Mouse (Mus musculus): Measurements from ENCODE around the gene Zbtb16. TPM values are rescaled to one million over a fixed set of nuclear protein-coding genes. Genes with fewer than 3 reads are reported as not detected.

Gene Zbtb16
- polyA plus RNA-seq, 1 experiment from 2014 or later: 3.0 TPM

DNA sequence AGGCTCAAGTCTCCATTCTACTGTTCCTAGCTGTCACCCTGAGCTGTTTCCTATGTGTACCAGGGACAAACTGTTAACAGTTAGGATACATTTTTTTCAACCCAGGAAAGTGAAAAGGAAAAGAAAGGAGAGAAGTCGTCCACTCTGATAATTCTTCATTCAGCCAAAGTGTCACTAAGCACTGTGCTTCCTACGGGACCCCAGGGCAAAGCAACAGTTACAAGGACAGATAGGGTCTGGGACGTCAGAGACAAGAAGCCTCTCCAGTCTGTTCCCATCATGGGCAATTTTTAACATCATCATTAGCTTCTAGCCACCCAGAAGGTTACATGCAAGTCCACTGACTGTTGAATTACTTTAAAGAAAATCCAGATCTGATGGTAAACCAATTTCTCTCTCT, 111.3 kb downstream of the Zbtb16 start:
- DNase-seq (ENCODE audit: low spot score): no peak
- no peak overlapping the region for H3K9ac ChIP-seq (replicated peaks; ENCODE audit: low read length)
- no peaks in the 10 kb centered on the region for H3K36me3 ChIP-seq (replicated peaks; ENCODE audit: control insufficient read depth, insufficient read depth, low read depth, low read length)
- peaks cover 13% of the 10 kb centered on the region for H3K4me1 ChIP-seq (ENCODE audit: control insufficient read depth, insufficient read depth, low read length)
- ATAC-seq (replicated peaks; ENCODE audit: insufficient number of reproducible peaks, low FRiP score, low TSS enrichment, low read depth): no peak
- WGBS: 54% methylated on average over 3 of the region's 3 CpGs
- H3K27me3 ChIP-seq (ENCODE audit: control insufficient read depth, insufficient read depth, low read length): no peaks in the 10 kb centered on the region
- no peaks in the 10 kb centered on the region for H3K9me3 ChIP-seq (replicated peaks; ENCODE audit: control insufficient read depth, low read length)
- H3K4me3 ChIP-seq (ENCODE audit: low read depth, low read length): no peak overlapping the region
- no peak overlapping the region for H3K27ac ChIP-seq (replicated peaks; ENCODE audit: low read depth, low read length)
- no peak overlapping the region for H3K4me2 ChIP-seq (ENCODE audit: low read depth, low read length)

DNA sequence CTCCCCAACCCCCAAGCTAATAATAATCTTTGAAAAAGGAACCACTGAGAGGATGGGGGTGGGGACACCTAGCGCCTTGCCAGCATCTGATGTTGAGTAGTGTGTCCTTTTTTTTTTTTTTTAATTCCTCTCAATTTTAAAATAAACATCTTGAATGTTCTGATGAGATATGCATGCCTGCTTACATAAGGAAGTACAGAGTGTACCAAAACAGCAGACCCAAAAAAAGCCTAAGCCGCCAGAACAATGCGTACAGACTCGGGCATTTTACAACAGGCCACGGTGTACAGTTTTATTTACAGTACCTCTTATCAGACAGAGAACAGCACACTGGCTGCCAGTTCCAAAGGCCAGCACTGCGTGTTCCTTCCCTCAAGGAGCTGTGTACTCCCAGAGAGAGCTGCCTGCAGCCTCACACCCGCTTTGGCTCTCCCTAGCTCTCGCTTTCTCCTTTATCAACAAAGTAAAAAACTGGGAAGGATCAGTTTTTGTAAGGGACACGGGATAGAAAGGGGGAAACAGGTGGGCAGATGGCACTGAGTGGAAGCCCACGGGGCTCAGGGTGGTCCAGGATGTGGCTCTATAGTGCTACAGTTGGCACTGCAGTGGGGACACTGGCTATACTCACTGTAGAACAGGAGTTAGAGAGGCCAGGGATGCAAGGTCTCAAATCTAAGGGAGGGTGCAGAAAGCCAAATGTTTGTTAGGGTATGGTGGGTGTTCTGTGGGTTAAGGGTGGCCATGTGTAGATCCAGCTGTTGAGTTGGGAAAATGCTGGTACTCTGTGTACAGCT, 112.3 kb downstream of the Zbtb16 start:
- Histone ChIP-seq H3K36me3 (replicated peaks; ENCODE audit: control insufficient read depth, insufficient read depth, low read depth, low read length) (no peaks in the 10 kb centered on the region), H3K27me3 (ENCODE audit: control insufficient read depth, insufficient read depth, low read length) (no peaks in the 10 kb centered on the region), H3K9me3 (replicated peaks; ENCODE audit: control insufficient read depth, low read length) (no peaks in the 10 kb centered on the region), H3K4me2 (ENCODE audit: low read depth, low read length) (no peak overlapping the region), H3K27ac (replicated peaks; ENCODE audit: low read depth, low read length) (no peak overlapping the region), H3K4me1 (ENCODE audit: control insufficient read depth, insufficient read depth, low read length) (peaks cover 10% of the 10 kb centered on the region), H3K9ac (replicated peaks; ENCODE audit: low read length) (no peak overlapping the region), H3K4me3 (ENCODE audit: low read depth, low read length) (no peak overlapping the region)
- 65% methylated on average over 10 of the region's 10 CpGs for WGBS
- DNase-seq (ENCODE audit: low spot score): no peak
- no peak for ATAC-seq (replicated peaks; ENCODE audit: insufficient number of reproducible peaks, low FRiP score, low TSS enrichment, low read depth)

DNA sequence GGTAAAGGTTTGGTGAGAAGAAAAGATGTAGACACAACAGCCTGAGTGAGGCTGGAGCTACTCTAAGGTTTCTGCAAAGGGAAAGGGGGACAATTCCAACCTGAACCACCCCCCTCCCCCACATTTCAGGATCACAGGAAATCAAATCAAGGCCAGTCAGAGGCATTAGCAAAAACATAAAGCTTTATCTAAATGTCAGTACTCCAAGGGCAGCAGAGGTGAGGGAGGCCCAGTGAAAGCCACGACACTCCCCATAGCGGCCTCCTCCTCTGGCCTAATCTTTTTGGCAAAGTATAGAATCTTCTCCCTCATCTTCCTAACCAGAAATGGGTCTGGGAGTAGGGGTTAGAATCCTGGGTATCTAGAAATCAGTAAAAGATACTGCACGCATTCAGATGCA, 113.0 kb downstream of the Zbtb16 start:
- H3K4me1 ChIP-seq (ENCODE audit: control insufficient read depth, insufficient read depth, low read length): peaks cover 7% of the 10 kb centered on the region
- H3K9ac ChIP-seq (replicated peaks; ENCODE audit: low read length): no peak overlapping the region
- no peak overlapping the region for H3K27ac ChIP-seq (replicated peaks; ENCODE audit: low read depth, low read length)
- H3K4me3 ChIP-seq (ENCODE audit: low read depth, low read length): no peak overlapping the region
- DNase-seq (ENCODE audit: low spot score) (no peak), ATAC-seq (replicated peaks; ENCODE audit: insufficient number of reproducible peaks, low FRiP score, low TSS enrichment, low read depth) (no peak)
- 49% methylated on average over 3 of the region's 3 CpGs for WGBS
- H3K27me3 ChIP-seq (ENCODE audit: control insufficient read depth, insufficient read depth, low read length): no peaks in the 10 kb centered on the region
- H3K36me3 ChIP-seq (replicated peaks; ENCODE audit: control insufficient read depth, insufficient read depth, low read depth, low read length): no peaks in the 10 kb centered on the region
- H3K4me2 ChIP-seq (ENCODE audit: low read depth, low read length): no peak overlapping the region
- H3K9me3 ChIP-seq (replicated peaks; ENCODE audit: control insufficient read depth, low read length): no peaks in the 10 kb centered on the region

DNA sequence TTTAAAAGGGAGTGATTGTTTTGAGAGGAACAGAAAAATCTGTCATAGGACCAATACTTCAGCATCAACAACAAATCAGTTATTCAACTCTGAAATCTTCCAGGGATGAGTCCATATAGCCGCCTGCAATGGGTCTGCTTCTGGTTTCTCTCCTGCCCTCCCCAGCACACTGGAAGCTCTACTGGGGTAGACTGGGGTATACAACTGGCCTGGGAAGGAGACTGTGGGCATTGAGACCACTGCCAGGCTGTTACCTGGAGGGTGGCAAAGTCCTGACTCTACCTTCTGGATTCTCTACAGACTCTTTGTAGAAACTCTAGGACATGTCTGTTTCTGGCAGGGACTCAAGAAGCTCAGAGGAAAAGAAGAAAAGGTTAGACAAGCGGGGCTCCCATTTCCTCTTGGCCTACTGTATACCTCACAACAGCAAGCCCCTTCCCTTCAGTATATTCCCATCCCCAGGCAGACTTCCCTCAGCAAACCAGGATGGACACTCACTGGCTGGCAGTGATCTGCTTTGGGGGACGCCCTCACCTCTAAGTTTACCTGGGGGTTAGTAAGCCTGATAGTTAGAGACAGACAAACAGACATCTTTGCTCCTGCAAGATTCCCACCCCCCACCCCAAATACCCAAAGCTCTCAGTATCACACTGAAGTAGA, 113.6 kb downstream of the Zbtb16 start:
- Histone ChIP-seq H3K36me3 (replicated peaks; ENCODE audit: control insufficient read depth, insufficient read depth, low read depth, low read length) (no peaks in the 10 kb centered on the region), H3K4me1 (ENCODE audit: control insufficient read depth, insufficient read depth, low read length) (peaks cover 6% of the 10 kb centered on the region), H3K27ac (replicated peaks; ENCODE audit: low read depth, low read length) (no peak overlapping the region), H3K27me3 (ENCODE audit: control insufficient read depth, insufficient read depth, low read length) (no peaks in the 10 kb centered on the region), H3K4me3 (ENCODE audit: low read depth, low read length) (no peak overlapping the region), H3K9ac (replicated peaks; ENCODE audit: low read length) (no peak overlapping the region; the same call in 1 of the 2 replicates), H3K4me2 (ENCODE audit: low read depth, low read length) (no peak overlapping the region), H3K9me3 (replicated peaks; ENCODE audit: control insufficient read depth, low read length) (no peaks in the 10 kb centered on the region)
- ATAC-seq (replicated peaks; ENCODE audit: insufficient number of reproducible peaks, low FRiP score, low TSS enrichment, low read depth): no peak
- DNase-seq (ENCODE audit: low spot score): no peak
- 84% methylated on average over 3 of the region's 3 CpGs for WGBS

DNA sequence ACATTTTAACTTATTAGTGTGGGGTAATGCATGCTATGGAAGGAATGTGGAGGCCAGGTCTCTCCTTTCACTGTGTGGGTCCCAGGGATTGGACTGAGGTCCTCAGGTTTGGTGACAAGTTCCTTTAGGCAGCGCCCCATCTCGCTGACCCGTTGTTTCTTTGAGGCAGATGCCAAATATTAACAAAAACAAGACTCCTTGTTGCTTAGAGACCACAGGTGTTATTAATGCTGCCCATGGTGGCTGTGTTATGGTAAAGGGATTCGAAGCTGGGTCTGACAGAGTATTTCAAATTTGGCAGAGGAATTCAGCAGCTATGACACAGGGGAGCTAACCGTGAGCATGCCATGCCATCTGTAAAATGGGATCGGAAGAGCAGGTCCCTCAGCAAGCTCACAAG, 114.4 kb downstream of the Zbtb16 start:
- no peak overlapping the region for H3K4me2 ChIP-seq (ENCODE audit: low read depth, low read length)
- H3K27ac ChIP-seq (replicated peaks; ENCODE audit: low read depth, low read length): no peak overlapping the region
- H3K4me1 ChIP-seq (ENCODE audit: control insufficient read depth, insufficient read depth, low read length): peaks cover 6% of the 10 kb centered on the region
- H3K27me3 ChIP-seq (ENCODE audit: control insufficient read depth, insufficient read depth, low read length): no peaks in the 10 kb centered on the region
- DNase-seq (ENCODE audit: low spot score) (no peak), ATAC-seq (replicated peaks; ENCODE audit: insufficient number of reproducible peaks, low FRiP score, low TSS enrichment, low read depth) (no peak)
- H3K4me3 ChIP-seq (ENCODE audit: low read depth, low read length): no peak overlapping the region
- H3K36me3 ChIP-seq (replicated peaks; ENCODE audit: control insufficient read depth, insufficient read depth, low read depth, low read length): no peaks in the 10 kb centered on the region; the same call in 1 of the 2 replicates
- H3K9me3 ChIP-seq (replicated peaks; ENCODE audit: control insufficient read depth, low read length): no peaks in the 10 kb centered on the region
- H3K9ac ChIP-seq (replicated peaks; ENCODE audit: low read length): no peak overlapping the region
- WGBS: 87% methylated on average over 6 of the region's 6 CpGs

DNA sequence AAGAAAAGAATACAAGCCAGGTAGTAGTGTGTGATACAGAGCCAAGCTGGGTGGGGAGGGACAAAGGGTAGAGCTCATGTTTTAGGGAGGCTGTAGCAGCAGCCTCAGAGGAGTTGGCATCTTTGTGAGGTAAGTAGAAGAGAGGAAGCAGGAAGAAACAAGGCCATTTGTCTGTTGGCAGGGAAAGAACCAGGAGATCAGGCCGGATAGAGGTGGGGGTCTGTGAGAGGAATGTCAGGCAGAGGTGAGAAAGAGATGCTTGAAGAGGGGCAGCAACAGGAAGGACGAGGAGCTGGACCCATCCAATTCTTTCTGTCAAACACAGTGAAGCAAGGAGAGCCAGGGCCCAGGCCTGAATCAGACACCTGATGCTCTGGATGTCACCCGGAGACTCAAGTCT, 114.8 kb downstream of the Zbtb16 start:
- DNase-seq (ENCODE audit: low spot score): no peak
- H3K27ac ChIP-seq (replicated peaks; ENCODE audit: low read depth, low read length): no peak overlapping the region
- no peak overlapping the region for H3K4me3 ChIP-seq (ENCODE audit: low read depth, low read length)
- no peaks in the 10 kb centered on the region for H3K27me3 ChIP-seq (ENCODE audit: control insufficient read depth, insufficient read depth, low read length)
- H3K9ac ChIP-seq (replicated peaks; ENCODE audit: low read length): no peak overlapping the region
- no peaks in the 10 kb centered on the region; the same call in 1 of the 2 replicates for H3K36me3 ChIP-seq (replicated peaks; ENCODE audit: control insufficient read depth, insufficient read depth, low read depth, low read length)
- no peak overlapping the region for H3K4me2 ChIP-seq (ENCODE audit: low read depth, low read length)
- H3K4me1 ChIP-seq (ENCODE audit: control insufficient read depth, insufficient read depth, low read length): peaks cover 6% of the 10 kb centered on the region
- H3K9me3 ChIP-seq (replicated peaks; ENCODE audit: control insufficient read depth, low read length): no peaks in the 10 kb centered on the region
- ATAC-seq (replicated peaks; ENCODE audit: insufficient number of reproducible peaks, low FRiP score, low TSS enrichment, low read depth): no peak
- 65% methylated on average over 3 of the region's 3 CpGs for WGBS

DNA sequence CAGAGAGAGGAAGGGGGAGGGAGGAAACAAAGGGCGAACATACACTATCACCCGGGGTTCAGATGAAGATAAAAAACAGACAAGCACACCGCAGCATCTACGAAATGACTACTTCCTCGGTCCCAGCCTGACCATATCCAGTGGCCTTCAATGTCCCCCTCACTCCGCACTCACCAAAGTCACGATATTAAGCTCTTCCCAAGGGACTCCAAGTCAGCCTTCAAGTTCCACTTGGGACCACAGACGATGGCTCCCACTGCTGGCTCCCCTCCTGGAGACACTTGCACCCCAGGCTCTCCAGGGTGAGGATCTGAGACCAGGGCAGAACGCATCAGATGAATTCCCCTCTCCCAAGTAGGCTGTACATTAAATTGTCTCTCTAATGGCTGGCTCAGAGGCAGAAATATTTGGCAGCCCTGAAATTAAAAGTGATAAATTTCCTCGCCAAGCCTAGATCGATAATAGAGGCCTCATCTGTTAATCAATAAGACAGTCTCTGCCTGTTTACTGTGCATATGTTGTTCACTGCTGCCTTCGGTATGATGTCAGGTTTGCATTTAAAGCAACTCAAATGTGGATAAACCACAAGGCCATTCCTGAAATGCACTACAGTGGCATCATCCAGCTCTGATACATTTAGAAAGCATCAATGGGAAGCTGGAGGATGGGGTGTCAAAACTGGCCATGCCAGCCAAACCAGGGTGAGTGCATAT, 115.6 kb downstream of the Zbtb16 start:
- H3K4me1 ChIP-seq (ENCODE audit: control insufficient read depth, insufficient read depth, low read length): peaks cover 6% of the 10 kb centered on the region
- no peaks in the 10 kb centered on the region; the same call in 1 of the 2 replicates for H3K36me3 ChIP-seq (replicated peaks; ENCODE audit: control insufficient read depth, insufficient read depth, low read depth, low read length)
- H3K9ac ChIP-seq (replicated peaks; ENCODE audit: low read length): no peak overlapping the region
- no peak for DNase-seq (ENCODE audit: low spot score)
- no peak overlapping the region for H3K27ac ChIP-seq (replicated peaks; ENCODE audit: low read depth, low read length)
- ATAC-seq (replicated peaks; ENCODE audit: insufficient number of reproducible peaks, low FRiP score, low TSS enrichment, low read depth): no peak
- H3K4me2 ChIP-seq (ENCODE audit: low read depth, low read length): no peak overlapping the region
- no peak overlapping the region for H3K4me3 ChIP-seq (ENCODE audit: low read depth, low read length)
- no peaks in the 10 kb centered on the region for H3K9me3 ChIP-seq (replicated peaks; ENCODE audit: control insufficient read depth, low read length)
- no peaks in the 10 kb centered on the region for H3K27me3 ChIP-seq (ENCODE audit: control insufficient read depth, insufficient read depth, low read length)
- WGBS: 89% methylated on average over 12 of the region's 12 CpGs

DNA sequence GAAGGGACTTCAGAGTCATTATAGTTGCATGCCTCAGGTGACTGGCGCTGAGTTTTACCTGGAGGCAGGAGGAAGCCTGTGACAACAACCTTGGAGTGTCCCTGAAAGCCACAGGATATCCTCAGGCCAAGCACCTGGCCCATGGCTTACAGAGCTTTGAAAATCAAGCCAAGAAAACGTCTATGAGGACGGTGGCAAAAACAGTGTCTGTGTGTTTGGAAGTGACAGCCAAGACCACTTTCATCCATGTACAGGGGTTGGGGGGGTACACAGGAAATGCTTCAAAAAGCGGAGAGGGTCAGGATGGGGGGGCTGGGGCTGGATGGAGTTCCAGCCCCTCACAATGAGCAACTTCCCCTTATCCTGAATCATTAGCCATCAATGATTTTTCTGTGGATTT, 116.4 kb downstream of the Zbtb16 start:
- 84% methylated on average over 4 of the region's 4 CpGs for WGBS
- H3K4me1 ChIP-seq (ENCODE audit: control insufficient read depth, insufficient read depth, low read length): peaks cover 6% of the 10 kb centered on the region

More for the DNA sequence above, 116.4 kb downstream of the Zbtb16 start:
- no peak for ATAC-seq (replicated peaks; ENCODE audit: insufficient number of reproducible peaks, low FRiP score, low TSS enrichment, low read depth)
- Histone ChIP-seq H3K9me3 (replicated peaks; ENCODE audit: control insufficient read depth, low read length) (no peaks in the 10 kb centered on the region), H3K27me3 (ENCODE audit: control insufficient read depth, insufficient read depth, low read length) (no peaks in the 10 kb centered on the region), H3K9ac (replicated peaks; ENCODE audit: low read length) (no peak overlapping the region), H3K36me3 (replicated peaks; ENCODE audit: control insufficient read depth, insufficient read depth, low read depth, low read length) (no peaks in the 10 kb centered on the region; the same call in 1 of the 2 replicates), H3K27ac (replicated peaks; ENCODE audit: low read depth, low read length) (no peak overlapping the region), H3K4me3 (ENCODE audit: low read depth, low read length) (no peak overlapping the region), H3K4me2 (ENCODE audit: low read depth, low read length) (no peak overlapping the region)
- no peak for DNase-seq (ENCODE audit: low spot score)

Measured in embryonic facial prominence, embryonic 11.5 days (tissue).